Mouse (Mus musculus) kidney, postnatal 0 days (tissue): ENCODE measurements at regions not wholly inside any gene's neighbourhood (a gene's known extent, or its start where the extent isn't known, plus 50 kb on each side); places are given as distances from the start of the nearest gene placed in this dataset.

ENCODE experiments used
- ATAC-seq: fragments of 200-750 bp; cut with Nextera tagmentation; replicated peaks from 2 replicates; pipeline ENCODE4 v1.8.0; 2017; ENCODE audit warnings: low read depth, moderate number of reproducible peaks, moderate TSS enrichment, moderate library complexity; ENCODE audit not compliant: low FRiP score
- DNase-seq: peaks from one replicate; pipeline ENCODE4 v3.0.0-alpha.2; 2016; ENCODE audit warnings: low spot score
- H3K27ac ChIP-seq: fragments of 300-500 bp; sonication (generic); 2 replicates; pipeline ENCODE4 v1.5.1; 2014; ENCODE audit warnings: mild to moderate bottlenecking
- H3K27me3 ChIP-seq: fragments of 300-500 bp; sonication (generic); 2 replicates; pipeline ENCODE4 v1.6.1; 2014; ENCODE audit warnings: low read length, mixed read lengths; ENCODE audit not compliant: insufficient read depth
- H3K36me3 ChIP-seq: fragments of 300-500 bp; sonication (generic); 2 replicates; pipeline ENCODE4 v1.6.1; 2014; ENCODE audit warnings: low read length, mixed read lengths; ENCODE audit not compliant: insufficient read depth
- H3K4me1 ChIP-seq: fragments of 300-500 bp; sonication (generic); replicated peaks from 2 replicates; pipeline ENCODE4 v1.6.1; 2014; ENCODE audit warnings: antibody characterized with exemption, low read length, mixed read lengths; ENCODE audit not compliant: insufficient read depth
- H3K4me2 ChIP-seq: fragments of 300-500 bp; sonication (generic); 2 replicates; pipeline ENCODE4 v1.6.1; 2014; ENCODE audit warnings: mild to moderate bottlenecking, low read length, moderate library complexity, mixed read lengths
- H3K4me3 ChIP-seq: fragments of 300-500 bp; sonication (generic); replicated peaks from 2 replicates; pipeline ENCODE4 v1.5.1; 2014; ENCODE audit warnings: low read depth, low read length
- H3K9ac ChIP-seq: fragments of 300-500 bp; sonication (generic); 2 replicates; pipeline ENCODE4 v1.6.1; 2014; ENCODE audit warnings: low read depth, low read length
- H3K9me3 ChIP-seq: fragments of 300-500 bp; sonication (generic); replicated peaks from 2 replicates; pipeline ENCODE4 v1.6.1; 2016; ENCODE audit warnings: low read length, inconsistent platforms, mixed read lengths
- CTCF ChIP-seq: IDR thresholded peaks from 2 replicates; pipeline ENCODE4 v1.5.1; 2016; ENCODE audit warnings: antibody characterized with exemption, low read depth, mild to moderate bottlenecking, moderate library complexity
- WGBS: fragments of 180-500 bp; shearing (Covaris S2); extraction: QIAGEN DNeasy Blood & Tissue Kit; methylation state at CpG from one replicate; pipeline ENCODE4 v1.1.7; 2014; 5-methylcytosine and 5-hydroxymethylcytosine counted together

DNA sequence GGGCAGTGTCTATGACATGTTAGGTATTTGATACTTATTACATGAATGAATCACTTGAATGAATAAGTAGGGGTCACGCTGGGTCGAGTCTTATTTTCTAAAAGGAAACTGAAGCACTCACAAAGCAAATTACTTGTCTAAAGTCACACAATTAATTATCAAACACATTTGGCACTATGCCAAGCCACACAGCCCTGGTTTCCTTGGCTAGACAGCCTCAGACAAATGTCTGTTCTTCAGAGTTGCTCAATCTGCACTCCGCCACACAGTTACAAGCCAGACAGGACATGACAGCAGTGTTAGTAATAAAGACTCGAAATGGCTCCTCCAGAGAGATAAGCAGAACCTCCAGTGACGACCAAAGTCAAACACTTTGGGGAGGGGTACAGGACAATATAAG is 627.2 kb upstream of the Kirrel3 start:
- Histone ChIP-seq H3K4me1 (no peaks in the 10 kb centered on the region), H3K9me3 (no peaks in the 10 kb centered on the region), H3K9ac (no peak overlapping the region), H3K4me2 (no peak overlapping the region), H3K36me3 (no peaks in the 10 kb centered on the region), H3K27ac (no peak overlapping the region), H3K4me3 (no peak overlapping the region), H3K27me3 (no peaks in the 10 kb centered on the region)
- WGBS = 32% methylated on average over 5 of the region's 5 CpGs
- peak; percentile 40 for DNase-seq
- no peak for ATAC-seq
- TF ChIP-seq CTCF = no peak

DNA sequence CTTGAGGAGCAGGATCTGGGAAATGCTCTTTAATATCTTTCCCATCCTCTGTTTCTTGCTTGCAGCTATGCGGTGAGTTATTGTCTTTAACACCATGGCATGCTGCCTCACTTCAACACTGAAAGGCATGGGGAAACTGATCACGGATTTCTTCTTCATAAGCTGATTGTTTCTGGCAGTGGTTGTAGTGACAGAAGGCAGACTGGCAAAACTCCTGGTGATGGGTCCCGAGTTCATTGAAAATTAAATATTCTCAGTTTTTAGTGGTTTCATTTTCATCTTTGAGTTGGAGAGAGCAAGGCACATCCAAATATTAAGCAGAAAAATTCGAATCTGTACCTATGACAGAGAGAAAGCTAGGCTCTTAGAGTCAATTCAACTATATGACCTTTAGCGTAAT is 617.0 kb upstream of the Kirrel3 start:
- H3K9ac ChIP-seq = no peak overlapping the region
- WGBS = 83% methylated on average over 5 of the region's 5 CpGs

DNA sequence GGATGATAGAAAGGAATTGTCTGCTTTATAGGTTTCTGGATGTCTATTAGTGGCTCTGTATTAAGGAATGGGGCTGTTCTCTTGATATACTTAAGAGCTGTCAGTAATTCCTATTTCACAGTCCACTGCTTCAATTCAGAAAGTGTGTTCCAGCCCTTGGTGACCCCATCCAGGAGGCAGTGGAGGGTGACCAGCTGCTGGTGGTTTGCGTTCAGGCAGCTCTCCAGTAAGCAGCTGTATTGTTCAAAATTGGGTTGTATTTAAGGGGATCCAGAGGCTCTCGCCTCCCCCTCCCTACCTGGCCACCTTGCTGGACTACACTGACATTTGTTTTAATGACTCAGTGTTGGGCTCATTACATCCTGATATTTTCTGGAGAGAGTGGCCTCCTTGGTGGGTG is 598.4 kb upstream of the Kirrel3 start:
- ATAC-seq = no peak; the same call in 1 of the 2 replicates
- H3K4me3 ChIP-seq = no peak overlapping the region

More for the DNA sequence above, 617.0 kb upstream of the Kirrel3 start:
- Histone ChIP-seq H3K4me3 (no peak overlapping the region), H3K36me3 (no peaks in the 10 kb centered on the region), H3K4me2 (no peak overlapping the region), H3K9me3 (no peaks in the 10 kb centered on the region), H3K27ac (no peak overlapping the region), H3K4me1 (no peaks in the 10 kb centered on the region), H3K27me3 (no peaks in the 10 kb centered on the region)
- no peak for TF ChIP-seq CTCF
- ATAC-seq (no peak), DNase-seq (no peak)

DNA sequence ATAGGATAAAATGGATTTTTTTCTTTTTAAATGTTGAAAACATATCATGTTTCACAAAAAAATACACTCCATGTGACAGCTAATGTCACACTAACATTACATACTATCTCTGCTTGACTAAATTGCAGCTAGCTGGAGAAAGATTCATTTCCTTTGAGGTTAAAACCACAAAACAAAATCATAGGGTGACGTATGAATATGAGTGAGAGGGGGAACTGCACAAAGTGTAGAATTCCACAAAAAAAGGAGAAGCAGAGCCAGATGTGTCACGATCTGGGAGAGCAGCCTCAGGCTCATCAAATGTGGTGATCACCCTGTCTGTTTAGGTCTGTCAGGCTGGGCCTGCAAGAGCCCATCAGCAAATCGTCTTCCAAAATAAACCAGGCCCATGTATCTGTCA is 593.7 kb upstream of the Kirrel3 start:
- H3K27ac ChIP-seq = no peak overlapping the region
- DNase-seq (peak; percentile 34), ATAC-seq (no peak)
- H3K36me3 ChIP-seq = no peaks in the 10 kb centered on the region
- no peaks in the 10 kb centered on the region for H3K4me1 ChIP-seq
- no peak overlapping the region for H3K4me2 ChIP-seq
- no peaks in the 10 kb centered on the region for H3K9me3 ChIP-seq
- H3K27me3 ChIP-seq = no peaks in the 10 kb centered on the region
- H3K9ac ChIP-seq = no peak overlapping the region
- WGBS = 35% methylated on average over 3 of the region's 3 CpGs
- TF ChIP-seq CTCF = no peak
- no peak overlapping the region for H3K4me3 ChIP-seq

More for the DNA sequence above, 598.4 kb upstream of the Kirrel3 start:
- no peak for TF ChIP-seq CTCF
- peak; percentile 16 for DNase-seq
- Histone ChIP-seq H3K9me3 (no peaks in the 10 kb centered on the region), H3K27ac (no peak overlapping the region), H3K9ac (no peak overlapping the region), H3K4me1 (no peaks in the 10 kb centered on the region), H3K27me3 (no peaks in the 10 kb centered on the region), H3K4me2 (no peak overlapping the region), H3K36me3 (no peaks in the 10 kb centered on the region)
- 19% methylated on average over 2 of the region's 2 CpGs for WGBS

DNA sequence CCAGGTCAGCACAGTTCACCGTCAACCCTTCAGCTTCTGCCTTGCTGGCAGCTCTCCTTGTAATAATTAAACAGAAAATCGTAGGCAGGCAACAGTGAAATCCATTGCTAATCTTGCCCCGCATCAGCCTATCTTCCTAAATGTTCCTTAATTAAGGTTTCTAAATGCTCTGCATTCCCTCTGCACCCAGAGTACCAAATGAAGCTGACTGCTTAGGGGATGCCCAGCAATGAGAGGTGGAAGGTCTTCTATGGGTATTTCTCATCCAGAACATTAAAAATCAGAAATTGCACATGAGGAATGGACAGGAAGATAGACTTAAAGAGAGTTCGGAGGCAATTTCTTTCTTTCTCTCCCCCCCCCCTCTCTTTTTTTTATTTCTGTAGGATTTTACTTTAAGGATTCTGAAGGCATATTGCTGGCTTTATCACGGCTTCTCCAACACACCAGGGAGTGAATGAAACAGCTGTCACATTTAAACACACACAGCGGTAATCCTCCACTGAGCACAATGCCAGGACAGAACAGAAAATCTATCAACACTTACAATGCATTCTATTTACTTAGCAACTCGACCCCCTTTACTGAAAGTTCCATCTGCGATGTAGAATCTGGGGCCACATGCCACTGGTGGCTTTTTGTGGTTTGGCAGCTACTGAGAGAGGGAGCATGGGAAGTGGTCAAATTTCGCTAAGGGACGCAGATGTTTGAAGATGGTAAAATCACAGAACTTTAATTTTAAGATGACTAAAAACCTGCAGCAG is 584.2 kb upstream of the Kirrel3 start:
- H3K4me1 ChIP-seq = no peaks in the 10 kb centered on the region
- whole genome bisulfite sequencing = 31% methylated on average over 10 of the region's 10 CpGs
- ATAC-seq = no peak; the same call in 1 of the 2 replicates

DNA sequence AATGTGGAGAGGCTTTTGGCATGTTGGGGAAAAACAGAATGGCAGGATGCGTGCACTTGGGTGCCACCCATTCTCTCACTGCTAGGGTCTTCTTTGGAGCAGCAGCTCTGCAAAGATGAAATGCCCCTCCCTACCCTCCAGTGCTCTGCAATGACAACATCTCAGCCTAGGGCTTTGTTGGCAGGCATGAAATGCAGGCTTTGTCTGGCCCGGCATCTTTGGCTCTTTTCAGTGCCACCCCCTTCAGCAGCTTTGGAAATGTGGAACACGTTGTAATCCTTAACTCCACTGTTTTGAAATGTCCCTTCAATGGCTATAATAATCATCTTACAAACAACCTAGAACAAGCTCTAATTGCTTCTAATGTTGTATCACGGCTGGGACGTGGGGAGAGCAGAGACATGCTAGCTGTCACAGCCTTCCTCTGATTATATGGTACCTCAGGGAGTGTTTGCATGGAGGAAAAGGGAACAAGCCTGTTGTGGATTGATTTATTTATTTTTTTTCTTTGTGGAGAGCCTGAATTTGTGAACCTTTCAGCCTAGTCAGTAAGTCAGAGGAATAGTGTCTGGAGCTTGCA is 581.6 kb upstream of the Kirrel3 start:
- no peak overlapping the region for H3K9ac ChIP-seq
- H3K4me2 ChIP-seq = no peak overlapping the region
- DNase-seq (no peak), ATAC-seq (no peak)
- no peaks in the 10 kb centered on the region for H3K9me3 ChIP-seq
- no peak for TF ChIP-seq CTCF
- WGBS = 53% methylated on average over 5 of the region's 5 CpGs
- no peak overlapping the region for H3K4me3 ChIP-seq
- no peaks in the 10 kb centered on the region for H3K36me3 ChIP-seq
- no peaks in the 10 kb centered on the region for H3K4me1 ChIP-seq
- H3K27ac ChIP-seq = no peak overlapping the region
- no peaks in the 10 kb centered on the region for H3K27me3 ChIP-seq

More for the DNA sequence above, 584.2 kb upstream of the Kirrel3 start:
- H3K27me3 ChIP-seq = no peaks in the 10 kb centered on the region
- no peak overlapping the region for H3K27ac ChIP-seq
- no peaks in the 10 kb centered on the region for H3K36me3 ChIP-seq
- no peaks in the 10 kb centered on the region for H3K9me3 ChIP-seq
- DNase-seq = peak; percentile 58
- no peak for TF ChIP-seq CTCF
- no peak overlapping the region for H3K4me2 ChIP-seq
- no peak overlapping the region for H3K9ac ChIP-seq
- H3K4me3 ChIP-seq = no peak overlapping the region
